Mouse (Mus musculus) olfactory bulb, adult 2 months (tissue): ENCODE data around the gene Plekhh3.

ENCODE experiments used
- CTCF ChIP-seq: fragments of 200-500 bp; IDR thresholded peaks from 2 replicates; pipeline ENCODE4 v1.5.1; 2012; ENCODE audit warnings: low read depth, mild to moderate bottlenecking, low read length, moderate library complexity; ENCODE audit not compliant: insufficient read depth
- POLR2A ChIP-seq: fragments of 200-500 bp; IDR thresholded peaks from 2 replicates; pipeline ENCODE4 v1.6.1; 2012; ENCODE audit warnings: mild to moderate bottlenecking, low read depth, low read length, moderate library complexity; ENCODE audit not compliant: insufficient read depth

DNA sequence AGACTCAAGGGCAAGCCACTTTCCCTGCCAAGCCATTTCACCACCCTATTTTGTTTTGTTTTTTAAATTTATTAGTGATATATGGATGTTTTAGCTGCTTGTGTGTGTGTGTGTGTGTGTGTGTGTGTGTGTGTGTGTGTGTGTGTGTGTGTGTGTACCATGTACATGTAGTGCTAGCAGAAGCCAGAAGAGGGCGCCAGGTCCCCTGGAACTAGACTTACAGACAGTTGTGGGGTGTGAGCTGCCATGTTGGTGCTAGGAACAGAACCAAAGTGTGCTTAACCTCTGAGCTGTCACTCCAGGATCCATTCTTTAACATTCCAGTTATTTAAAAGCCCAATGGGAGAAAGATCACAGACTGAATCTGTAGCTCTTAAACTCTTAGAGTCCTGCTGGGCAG, 44.1 kb downstream of the Plekhh3 start:
- no peak for TF ChIP-seq CTCF
- no peak for TF ChIP-seq POLR2A
